Mouse (Mus musculus) heart, embryonic 16.5 days (tissue): ENCODE data around the gene Paics. TPM values are rescaled to one million over a fixed set of nuclear protein-coding genes. Genes with fewer than 3 reads are reported as not detected.
A peak's percentile ranks its signal among the peaks of the same experiment; 100 is the strongest.

Experiments
- ATAC-seq: fragments of 200-750 bp; cut with Nextera tagmentation; replicated peaks from 2 replicates; pipeline ENCODE4 v1.8.0; 2017; ENCODE audit warnings: moderate number of reproducible peaks; ENCODE audit not compliant: insufficient read depth, low FRiP score; ENCODE audit errors: extremely low read depth
- H3K27ac ChIP-seq: fragments of 300-500 bp; sonication (generic); 2 replicates; pipeline ENCODE4 v1.5.1; 2014; ENCODE audit warnings: mild to moderate bottlenecking, low read length, control low read depth, moderate library complexity
- H3K27me3 ChIP-seq: fragments of 300-500 bp; sonication (generic); 2 replicates; pipeline ENCODE4 v1.6.1; 2014; ENCODE audit warnings: low read length, mixed read lengths; ENCODE audit not compliant: control insufficient read depth, insufficient read depth
- H3K36me3 ChIP-seq: fragments of 300-500 bp; sonication (generic); 2 replicates; pipeline ENCODE4 v1.6.1; 2014; ENCODE audit not compliant: control insufficient read depth, insufficient read depth
- H3K4me1 ChIP-seq: fragments of 300-500 bp; sonication (generic); 2 replicates; pipeline ENCODE4 v1.6.1; 2014; ENCODE audit warnings: low read length, mixed read lengths; ENCODE audit not compliant: control insufficient read depth, insufficient read depth
- H3K4me2 ChIP-seq: fragments of 300-500 bp; sonication (generic); 2 replicates; pipeline ENCODE4 v1.6.1; 2014; ENCODE audit warnings: low read depth, mild to moderate bottlenecking, control low read depth, low read length
- H3K4me3 ChIP-seq: fragments of 300-500 bp; sonication (generic); 2 replicates; pipeline ENCODE4 v1.5.1; 2014; ENCODE audit warnings: mild to moderate bottlenecking, control low read depth, low read length
- H3K9ac ChIP-seq: fragments of 300-500 bp; sonication (generic); 2 replicates; pipeline ENCODE4 v1.6.1; 2014; ENCODE audit warnings: low read length, control low read depth
- H3K9me3 ChIP-seq: fragments of 300-500 bp; sonication (generic); replicated peaks from 2 replicates; pipeline ENCODE4 v1.6.1; 2016; ENCODE audit warnings: low read length; ENCODE audit not compliant: control insufficient read depth
- WGBS: fragments of 180-500 bp; shearing (Covaris S2); extraction: QIAGEN DNeasy Blood & Tissue Kit; methylation state at CpG from one replicate; pipeline ENCODE4 v1.1.7; 2014; 5-methylcytosine and 5-hydroxymethylcytosine counted together
- polyA plus RNA-seq: library from polyadenylated mRNA; unstranded; fragments of >200 nt; fragmentation: Nextera tagmentation; extraction: Ambion mirVana; gene quantifications from 2 replicates; pipeline ENCODE4 v1.2.1, GENCODE M21; 2015

The Paics gene
- polyA plus RNA-seq, 1 experiment from 2014 or later, result 274 TPM

GRCm38 (mm10) chr5:76923428-76923827, 27.7 kb upstream of the Paics start:
- no peak overlapping the region for H3K4me2 ChIP-seq
- 0 out of 2 replicates have a peak overlapping the region, but pooled peaks have one; percentile 9 for H3K27ac ChIP-seq
- H3K4me3 ChIP-seq, result no peak overlapping the region
- H3K36me3 ChIP-seq, result peaks cover 33% of the 10 kb centered on the region
- peaks cover 7% of the 10 kb centered on the region for H3K4me1 ChIP-seq
- ATAC-seq, result peak; percentile 26; the same call in 1 of the 2 replicates
- 64% methylated on average over 13 of the region's 13 CpGs for WGBS
- H3K27me3 ChIP-seq, result no peaks in the 10 kb centered on the region
- no peak overlapping the region for H3K9ac ChIP-seq
- H3K9me3 ChIP-seq, result no peaks in the 10 kb centered on the region

GRCm38 (mm10) chr5:76924296-76924695, 26.8 kb upstream of the Paics start:
- Histone ChIP-seq H3K4me3 (no peak overlapping the region), H3K4me2 (no peak overlapping the region), H3K9me3 (no peaks in the 10 kb centered on the region), H3K4me1 (peaks cover 16% of the 10 kb centered on the region), H3K36me3 (peaks cover 32% of the 10 kb centered on the region), H3K9ac (no peak overlapping the region), H3K27me3 (no peaks in the 10 kb centered on the region), H3K27ac (no peak overlapping the region)
- 83% methylated on average over 1 of the region's 1 CpGs for WGBS
- no peak for ATAC-seq

- Histone ChIP-seq H3K4me2 (peak overlapping the region; percentile 66), H3K4me1 (peaks cover 21% of the 10 kb centered on the region), H3K9me3 (no peaks in the 10 kb centered on the region), H3K36me3 (peaks cover 16% of the 10 kb centered on the region), H3K27ac (peak overlapping the region; percentile 92), H3K27me3 (no peaks in the 10 kb centered on the region), H3K4me3 (peak overlapping the region; percentile 42), H3K9ac (peak overlapping the region; percentile 54)
- ATAC-seq, result peak; percentile 82
- WGBS, result 42% methylated on average over 16 of the region's 16 CpGs
These were observed 22.8 kb upstream of the Paics start for GRCm38 (mm10) chr5:76928124-76928832.

GRCm38 (mm10) chr5:76929180-76929877, 21.8 kb upstream of the Paics start:
- Histone ChIP-seq H3K4me1 (peaks cover 19% of the 10 kb centered on the region), H3K4me3 (0 out of 2 replicates have a peak overlapping the region, but pooled peaks have one; percentile 14), H3K9ac (0 out of 2 replicates have a peak overlapping the region, but pooled peaks have one; percentile 38), H3K9me3 (no peaks in the 10 kb centered on the region), H3K4me2 (peak overlapping the region; percentile 66), H3K27me3 (no peaks in the 10 kb centered on the region), H3K27ac (peak overlapping the region; percentile 92), H3K36me3 (peaks cover 16% of the 10 kb centered on the region)
- ATAC-seq, result peak; percentile 66; the same call in 1 of the 2 replicates
- 54% methylated on average over 7 of the region's 7 CpGs for WGBS

- Histone ChIP-seq H3K4me3 (no peak overlapping the region), H3K36me3 (no peaks in the 10 kb centered on the region; the same call in 1 of the 2 replicates), H3K27me3 (no peaks in the 10 kb centered on the region), H3K9me3 (no peaks in the 10 kb centered on the region), H3K27ac (no peak overlapping the region), H3K4me1 (peaks cover 13% of the 10 kb centered on the region), H3K4me2 (no peak overlapping the region), H3K9ac (no peak overlapping the region)
- WGBS, result 65% methylated on average over 8 of the region's 8 CpGs
- no peak for ATAC-seq
These were observed 11.4 kb upstream of the Paics start for GRCm38 (mm10) chr5:76939717-76940116.

- H3K9ac ChIP-seq, result no peak overlapping the region
- WGBS, result 80% methylated on average over 4 of the region's 4 CpGs
These were observed 9.1 kb upstream of the Paics start for GRCm38 (mm10) chr5:76941975-76942374.

GRCm38 (mm10) chr5:76942505-76942904, 8.6 kb upstream of the Paics start:
- Histone ChIP-seq H3K4me1 (peaks cover 29% of the 10 kb centered on the region), H3K27ac (no peak overlapping the region), H3K27me3 (no peaks in the 10 kb centered on the region), H3K4me2 (no peak overlapping the region), H3K9ac (no peak overlapping the region), H3K36me3 (no peaks in the 10 kb centered on the region; the same call in 1 of the 2 replicates), H3K4me3 (no peak overlapping the region), H3K9me3 (no peaks in the 10 kb centered on the region)
- ATAC-seq, result no peak
- 91% methylated on average over 4 of the region's 4 CpGs for WGBS

More at GRCm38 (mm10) chr5:76941975-76942374, 9.1 kb upstream of the Paics start:
- no peak overlapping the region for H3K27ac ChIP-seq
- H3K9me3 ChIP-seq, result no peaks in the 10 kb centered on the region
- no peak overlapping the region for H3K4me2 ChIP-seq
- peaks cover 24% of the 10 kb centered on the region for H3K4me1 ChIP-seq
- no peak overlapping the region for H3K4me3 ChIP-seq
- no peaks in the 10 kb centered on the region; the same call in 1 of the 2 replicates for H3K36me3 ChIP-seq
- ATAC-seq, result no peak
- no peaks in the 10 kb centered on the region for H3K27me3 ChIP-seq

- no peak overlapping the region for H3K27ac ChIP-seq
- H3K4me1 ChIP-seq, result peaks cover 41% of the 10 kb centered on the region
- ATAC-seq, result no peak
- no peak overlapping the region for H3K4me2 ChIP-seq
- H3K9ac ChIP-seq, result no peak overlapping the region
- H3K27me3 ChIP-seq, result no peaks in the 10 kb centered on the region
- no peak overlapping the region for H3K4me3 ChIP-seq
- WGBS, result 58% methylated on average over 6 of the region's 6 CpGs
- no peaks in the 10 kb centered on the region for H3K9me3 ChIP-seq
- H3K36me3 ChIP-seq, result no peaks in the 10 kb centered on the region
These were observed 6.0 kb upstream of the Paics start for GRCm38 (mm10) chr5:76944965-76945677.
